Mouse (Mus musculus): ENCODE results near the gene Tm7sf3.
"Not testable (repeated sequence)": the region's sequence is repeated elsewhere in the genome, so short reads cannot be mapped to it uniquely, and the experiment has no call there.

The Tm7sf3 gene

DNA sequence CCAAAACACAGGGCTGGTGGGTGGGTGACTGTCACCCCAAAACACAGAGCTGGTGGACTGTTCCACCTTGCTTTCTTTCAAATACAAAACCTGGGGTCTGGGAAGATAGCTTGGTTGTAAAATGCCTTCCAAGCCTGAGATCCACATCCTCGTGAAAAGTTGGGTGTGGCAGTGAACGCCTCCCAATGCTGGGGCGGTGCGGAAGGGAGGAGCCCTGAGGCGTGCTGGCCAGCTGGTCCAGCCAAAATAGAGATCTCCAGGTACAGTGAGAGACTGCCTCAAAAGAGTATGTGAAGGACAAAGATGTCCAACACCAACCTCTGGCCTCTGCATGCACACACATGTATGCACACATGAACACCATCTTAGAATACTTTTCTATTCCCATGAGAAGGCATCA, 28.1 kb downstream of the Tm7sf3 start:
- no peak for DNase-seq (ENCODE audit: low spot score in 2 of 2)

DNA sequence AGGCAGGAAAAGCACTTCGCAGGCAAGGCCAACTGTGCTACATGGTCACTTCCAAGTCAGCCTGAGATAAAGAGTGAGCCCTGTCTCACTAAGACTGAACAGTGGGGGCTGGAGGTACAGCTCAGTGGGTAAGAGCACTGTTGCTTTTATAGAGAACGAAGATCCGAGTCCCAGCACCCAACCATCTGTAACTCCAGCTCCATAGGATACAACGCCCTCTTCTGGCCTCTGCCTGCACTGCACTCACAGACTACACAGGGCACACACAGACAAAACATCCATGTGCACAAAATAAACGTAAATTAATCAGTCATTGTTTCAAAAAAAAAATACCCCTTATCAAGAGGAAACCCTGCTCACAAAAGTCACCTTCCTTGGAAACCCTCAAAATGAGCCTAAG, 28.7 kb downstream of the Tm7sf3 start:
- DNase-seq (ENCODE audit: low spot score in 2 of 2), result no peak

DNA sequence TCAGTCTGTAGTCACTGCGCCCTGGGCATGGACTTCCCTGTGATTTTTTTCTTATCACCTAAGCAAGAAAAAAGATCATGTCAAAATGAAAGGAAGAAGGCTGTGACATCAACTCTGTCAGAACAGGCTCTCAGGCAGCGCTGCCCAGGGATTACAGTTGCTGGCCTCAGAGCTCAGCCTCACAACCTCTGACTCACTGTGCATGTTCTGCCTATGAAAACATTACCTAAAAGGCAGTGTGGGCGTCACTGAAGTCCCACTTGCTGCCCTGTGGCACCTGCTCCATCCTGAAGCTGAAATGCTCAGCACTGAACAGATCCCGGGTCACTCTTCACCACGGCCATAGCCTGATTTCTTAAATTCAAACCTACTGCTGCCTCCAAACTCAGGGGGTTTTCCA, 29.9 kb downstream of the Tm7sf3 start:
- DNase-seq (ENCODE audit: low spot score in 2 of 2), result no peak

DNA sequence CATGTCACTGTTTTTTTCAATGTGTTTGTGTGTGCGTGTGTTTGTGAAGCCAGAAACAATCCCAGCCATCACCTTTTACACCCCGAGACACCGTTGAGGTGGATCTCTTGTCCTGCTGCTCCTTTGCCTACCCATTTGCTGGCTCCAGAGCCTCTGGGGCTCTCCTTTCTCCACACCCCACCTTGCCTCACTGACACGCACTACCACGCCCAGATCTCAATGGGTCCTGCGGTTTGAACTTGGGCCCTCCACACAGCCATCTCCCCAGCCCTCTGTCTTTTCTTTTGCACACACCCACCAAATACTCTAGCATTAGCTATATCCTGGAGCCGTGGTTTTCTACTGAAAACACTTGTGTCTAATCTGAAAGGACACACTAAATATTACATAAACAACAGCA, 30.7 kb downstream of the Tm7sf3 start:
- DNase-seq (ENCODE audit: low spot score in 2 of 2), result no peak

DNA sequence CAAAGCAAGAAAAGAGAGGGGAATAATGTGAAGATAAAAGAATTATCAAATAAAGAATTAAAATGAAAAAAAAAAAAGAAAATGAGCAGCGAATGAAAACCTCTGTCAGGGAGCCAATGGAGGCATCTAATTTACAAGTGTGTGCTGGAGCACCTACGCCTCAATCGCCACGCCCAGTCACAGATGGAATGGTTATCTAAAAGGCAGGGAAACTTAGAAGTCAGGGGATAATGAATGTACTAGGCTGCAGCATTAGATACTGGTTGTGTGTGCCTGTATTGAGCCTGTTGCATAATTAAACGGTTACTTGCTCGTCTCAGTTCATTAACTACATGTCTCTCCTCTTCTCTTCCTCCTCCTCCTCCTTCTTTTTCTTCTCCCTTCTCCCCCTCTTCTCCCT, 31.2 kb downstream of the Tm7sf3 start:
- no peak for DNase-seq (ENCODE audit: low spot score in 2 of 2)

DNA sequence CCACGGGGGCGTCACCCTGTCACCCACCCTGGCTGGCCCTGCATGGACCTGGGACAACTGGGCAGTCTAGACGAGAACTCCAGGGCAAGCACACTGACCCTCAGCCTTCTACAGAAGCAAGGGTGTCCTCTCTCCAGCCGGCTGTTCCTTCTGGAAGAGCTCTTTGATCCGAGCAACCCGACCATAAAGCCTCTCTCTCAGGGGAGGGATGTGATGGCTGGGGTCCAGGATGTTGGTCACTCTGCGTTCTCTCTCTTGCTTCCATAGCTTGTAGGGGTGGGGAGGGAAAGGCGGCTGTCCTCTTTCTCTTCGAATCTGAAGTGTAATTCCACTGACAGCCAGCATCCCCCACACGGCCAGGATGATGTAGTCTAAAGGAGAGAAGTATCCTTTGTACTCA, 39.0 kb downstream of the Tm7sf3 start:
- DNase-seq (ENCODE audit: low spot score in 2 of 2), result no peak

DNA sequence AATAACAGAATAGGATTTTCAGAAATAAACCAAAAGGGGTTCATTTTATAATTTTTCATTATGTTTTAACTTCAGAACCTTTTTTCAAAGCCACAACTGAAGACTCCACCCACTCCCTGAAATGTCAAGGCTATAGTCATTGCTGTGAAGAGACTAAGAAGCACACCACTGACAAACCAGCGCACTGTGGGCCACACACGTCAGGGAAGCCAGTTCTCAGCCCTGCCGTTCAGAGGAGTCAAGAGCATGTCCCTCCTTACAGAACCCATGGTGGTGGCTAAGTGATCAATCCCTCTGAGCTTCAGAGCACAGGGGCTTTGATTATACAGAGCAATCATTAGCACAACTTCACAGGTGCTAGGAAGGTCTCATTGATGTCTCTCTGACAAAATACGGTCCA, 40.0 kb downstream of the Tm7sf3 start:
- DNase-seq (ENCODE audit: low spot score in 2 of 2), result no peak

DNA sequence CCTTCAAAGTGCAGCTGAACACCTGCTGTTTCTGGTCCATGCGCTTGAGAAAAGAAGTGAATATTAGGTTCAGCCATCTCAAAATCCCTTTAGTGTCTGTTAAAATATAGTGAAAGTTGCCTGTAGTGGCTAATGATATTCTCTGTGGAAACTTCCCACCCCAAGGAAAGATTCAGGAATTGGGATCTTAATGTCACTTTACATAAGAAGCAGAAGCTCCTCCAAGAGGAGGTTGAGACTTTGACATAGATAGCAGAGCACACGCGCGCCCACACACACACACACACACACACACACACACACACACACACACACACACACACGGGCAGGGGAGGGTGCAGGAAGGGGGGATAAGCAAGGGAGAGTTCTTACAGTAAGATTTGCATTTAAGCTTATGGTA, 57.5 kb downstream of the Tm7sf3 start:
- no peak for DNase-seq (ENCODE audit: low spot score in 2 of 2)

DNA sequence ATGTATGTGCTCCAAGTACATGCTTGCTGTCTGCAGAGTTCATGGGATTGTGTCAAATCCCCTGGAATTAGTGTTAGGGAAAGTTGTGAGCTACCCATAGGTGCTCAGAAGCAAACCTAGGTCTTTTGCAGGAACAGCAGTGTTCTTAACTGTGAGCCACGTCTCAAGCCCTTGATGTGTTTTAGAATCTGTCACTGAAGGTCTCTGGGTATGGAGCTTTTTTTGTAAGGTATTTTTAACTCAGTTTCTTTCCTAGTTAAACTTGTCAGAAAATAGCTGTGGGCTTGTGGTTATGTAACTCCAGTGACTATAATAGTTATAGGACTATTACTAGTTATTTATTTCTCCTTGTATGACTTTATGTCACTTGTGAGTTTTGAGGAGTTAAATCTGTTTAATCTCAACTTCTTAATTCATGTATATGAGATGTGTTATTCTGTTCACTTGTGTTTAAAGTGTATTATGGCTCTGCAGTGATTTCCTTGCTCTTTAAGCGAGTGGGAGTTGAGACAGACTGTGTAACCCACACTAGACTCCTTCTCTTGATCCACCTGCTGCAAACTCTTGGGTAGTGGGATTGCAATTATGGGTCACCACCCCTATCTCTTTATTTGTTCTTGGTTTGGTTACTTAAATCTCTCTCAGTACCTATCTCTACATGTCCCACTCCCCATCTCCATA, 59.1 kb downstream of the Tm7sf3 start:
- DNase-seq (ENCODE audit: low spot score in 2 of 2), result no peak

DNA sequence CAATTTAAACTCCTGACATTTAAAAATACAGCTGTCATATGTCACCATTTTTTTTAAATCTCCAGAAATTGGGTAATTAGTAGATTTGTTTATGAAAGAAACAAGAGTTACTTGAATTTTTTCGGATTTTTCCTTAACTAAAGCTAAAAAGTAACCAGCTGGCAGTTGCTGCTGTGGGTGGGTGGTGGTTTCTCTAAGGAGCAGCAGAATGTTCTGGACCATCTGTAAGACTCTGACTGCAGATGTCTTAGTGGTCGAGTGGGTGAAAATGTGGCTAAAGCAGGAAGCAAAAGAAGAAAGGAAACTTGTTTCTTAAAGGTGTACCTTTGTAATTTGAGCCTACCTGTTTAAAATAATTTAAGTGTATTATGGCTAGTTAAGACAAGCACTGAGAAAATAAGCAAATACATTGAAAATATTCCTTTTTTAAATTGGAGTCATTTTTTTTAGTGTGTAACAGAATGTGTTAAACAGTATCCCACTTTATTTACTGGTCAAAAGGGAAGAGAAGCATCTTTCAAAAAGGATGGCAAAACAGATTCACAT, 62.2 kb downstream of the Tm7sf3 start:
- peak; percentile 66 for DNase-seq (ENCODE audit: low spot score in 2 of 2)

DNA sequence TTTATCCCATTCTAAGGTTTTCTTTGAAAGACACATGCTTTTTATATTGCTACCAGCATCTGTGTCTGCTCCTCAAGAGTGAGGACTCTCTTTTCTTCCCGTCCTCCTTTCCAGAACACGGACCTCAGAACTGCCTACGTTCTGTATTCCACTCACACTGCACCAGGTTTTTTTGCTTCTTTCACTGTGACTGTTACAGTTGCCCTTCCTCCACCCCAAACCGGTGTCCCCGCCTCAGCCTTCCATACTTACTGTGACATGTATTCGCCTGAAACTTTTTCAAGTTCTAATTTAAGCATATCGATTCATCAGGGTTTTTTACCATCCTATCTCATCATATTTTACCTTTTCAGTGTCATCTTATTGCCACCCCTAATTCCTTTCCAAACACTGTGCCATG, 64.0 kb downstream of the Tm7sf3 start:
- peak; percentile 46 to 50 for DNase-seq (ENCODE audit: low spot score in 2 of 2)

DNA sequence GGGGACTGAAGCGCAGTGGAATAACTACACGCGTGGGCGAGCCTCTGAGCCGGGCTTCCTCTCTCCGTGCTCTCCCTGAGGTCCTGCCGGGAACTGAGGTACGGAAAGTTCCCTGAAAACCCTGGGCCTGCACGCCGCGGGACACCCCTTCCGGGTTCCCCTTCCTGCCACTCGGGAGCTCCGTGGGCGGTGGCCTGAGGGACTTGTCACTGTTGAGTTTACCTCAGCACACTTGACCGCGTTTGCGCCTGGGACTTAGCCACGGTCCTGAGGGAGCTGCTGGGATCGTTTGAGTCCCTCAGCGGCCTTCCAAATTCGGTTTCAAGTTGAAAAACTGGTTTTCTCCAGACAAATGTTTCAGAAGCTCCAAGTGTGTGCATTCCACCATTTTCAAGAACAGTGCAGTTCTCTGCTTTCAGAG, 64.5 kb downstream of the Tm7sf3 start:
- DNase-seq (ENCODE audit: low spot score in 2 of 2), result peak in 1 of 2 experiments; percentile 66

DNA sequence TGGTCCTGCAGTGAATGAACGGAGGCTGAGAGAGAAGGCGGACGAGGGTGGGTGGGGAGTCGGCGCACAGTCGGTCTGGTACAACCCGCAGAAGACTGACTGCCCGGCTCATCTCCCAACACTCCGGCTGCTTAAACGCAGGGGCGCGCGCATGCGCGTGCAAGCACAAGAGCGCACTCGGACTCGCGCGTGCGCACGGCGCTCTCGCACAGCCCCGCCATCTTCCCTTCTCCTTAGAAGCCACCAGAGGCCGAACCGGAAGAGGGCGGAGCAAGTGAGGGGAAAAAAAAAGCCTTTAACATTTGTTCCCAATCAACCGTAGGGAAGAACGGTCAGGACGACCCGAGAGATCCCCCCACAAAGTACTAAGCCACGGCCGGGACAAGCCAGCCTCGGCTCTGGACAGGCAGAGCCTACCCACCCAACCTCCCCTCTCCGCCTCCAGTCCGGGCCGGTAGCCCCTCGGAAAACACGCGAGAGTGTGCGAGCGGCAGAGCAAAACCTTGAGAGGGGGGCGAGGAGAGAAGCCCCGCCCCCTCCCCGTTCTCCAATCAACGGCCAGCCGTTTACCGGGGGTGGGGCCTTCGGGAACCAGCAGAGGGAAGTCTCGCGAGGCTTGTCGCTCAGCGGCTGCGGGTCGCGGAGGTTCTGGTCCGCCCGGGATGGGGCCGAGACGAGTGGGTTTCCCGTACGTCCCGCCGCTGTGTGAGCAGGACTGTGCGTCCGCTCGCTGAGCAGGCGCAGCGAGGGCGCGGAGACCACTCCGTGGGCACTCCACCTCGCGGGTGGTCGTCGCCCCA, 65.1 kb downstream of the Tm7sf3 start, which contains the start of gene Ints13:
Gene Ints13 (minus strand): TSS at position 526 of the 800 bp plus-strand sequence.
- peak; percentile 94 to 96 for DNase-seq (ENCODE audit: low spot score in 2 of 2)

DNA sequence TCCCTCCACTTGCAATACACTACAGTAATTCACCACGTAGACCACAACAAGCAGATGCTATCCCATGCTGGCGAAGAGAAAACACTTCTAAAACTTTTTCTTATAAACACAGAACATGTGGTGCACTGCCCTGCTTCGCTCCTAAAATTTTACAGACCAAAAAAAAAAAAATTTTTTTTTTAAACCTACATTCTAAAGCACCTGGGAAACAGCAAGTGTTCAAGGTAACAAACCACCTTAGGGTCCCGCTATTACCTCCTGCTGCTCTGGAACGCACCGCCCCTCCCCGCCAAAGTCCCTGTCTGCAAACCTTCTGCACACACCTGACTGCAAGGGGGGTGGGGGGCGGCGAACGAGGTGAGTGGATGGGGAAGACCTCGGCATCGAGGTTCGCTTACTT, 65.7 kb downstream of the Tm7sf3 start, which contains the start of gene Fgfr1op2:
Gene Fgfr1op2 (plus strand): TSS at position 301 of the 400 bp plus-strand sequence.
- DNase-seq (ENCODE audit: low spot score in 2 of 2), result no peak

DNA sequence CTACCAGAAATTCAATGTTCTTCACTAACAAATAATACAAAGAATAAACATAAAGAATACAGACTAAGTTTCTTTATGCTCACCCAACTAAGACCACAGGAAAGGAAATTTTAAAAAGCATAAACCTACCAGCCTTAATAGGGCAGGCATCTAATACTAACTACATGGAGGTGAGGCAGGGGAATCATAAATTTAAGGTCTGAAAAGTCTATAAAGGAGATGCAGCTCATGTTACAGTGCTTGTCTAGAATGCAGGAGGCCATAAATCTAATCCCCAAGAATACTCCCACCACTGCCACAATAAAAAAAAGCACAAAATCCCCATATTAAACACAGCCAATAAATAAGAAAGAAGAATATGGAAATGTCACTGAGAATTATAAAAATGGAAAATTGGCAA, 70.6 kb downstream of the Tm7sf3 start:
- DNase-seq (ENCODE audit: low spot score in 2 of 2), result no peak

DNA sequence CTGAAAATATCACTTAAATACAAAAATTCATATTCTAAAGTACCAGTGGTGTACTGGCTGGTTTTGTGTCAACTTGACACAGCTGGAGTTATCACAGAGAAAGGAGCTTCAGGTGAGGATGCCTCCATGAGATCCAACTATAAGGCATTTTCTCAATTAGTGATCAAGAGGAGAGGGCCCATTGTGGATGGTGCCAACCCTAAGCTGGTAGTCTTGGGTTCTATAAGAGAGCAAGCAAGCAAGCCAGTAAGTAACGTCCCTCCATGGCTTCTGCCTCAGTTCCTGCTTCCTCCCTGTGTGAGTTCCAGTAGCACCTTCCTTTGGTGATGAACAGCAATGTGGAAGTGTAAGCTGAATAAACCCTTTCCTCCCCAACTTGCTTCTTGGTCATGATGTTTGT, 80.2 kb downstream of the Tm7sf3 start:
- DNase-seq (ENCODE audit: low spot score in 2 of 2), result not testable (repeated sequence)
